Mouse (Mus musculus) kidney, adult 2 months (tissue): ENCODE results near the gene Slc8a1.

ENCODE experiments used
- CTCF ChIP-seq: fragments of 200-500 bp; conservative IDR thresholded peaks from 2 replicates; pipeline ENCODE4 v1.5.1; 2011; ENCODE audit warnings: low read depth, mild to moderate bottlenecking, control low read depth, low read length, moderate library complexity, mixed read lengths; ENCODE audit not compliant: insufficient read depth, insufficient read length
- POLR2A ChIP-seq: fragments of 200-500 bp; IDR thresholded peaks from one replicate; pipeline ENCODE4 v1.6.1; 2011; ENCODE audit warnings: low read depth, low read length, control low read depth

DNA sequence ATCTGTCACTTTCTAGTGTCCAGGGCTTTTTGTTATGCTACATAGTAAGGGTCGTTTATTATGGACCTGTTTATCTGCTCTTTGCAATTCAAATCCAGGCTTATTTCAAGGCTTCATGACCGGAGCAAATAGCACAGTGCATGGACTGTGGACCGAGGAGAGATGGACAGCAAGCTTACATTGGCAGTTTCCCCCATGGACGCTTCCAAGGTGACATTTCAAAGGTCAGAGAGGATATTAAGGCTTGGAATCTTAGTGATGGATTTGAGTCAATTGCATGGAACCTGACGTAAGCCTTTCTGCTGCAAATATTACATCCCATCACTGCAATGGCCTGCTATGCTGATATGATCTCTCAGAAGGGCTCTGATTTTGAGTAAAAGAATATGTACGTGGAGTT is 362.3 kb downstream of the Slc8a1 start:
- no peak for TF ChIP-seq POLR2A
- no peak for TF ChIP-seq CTCF
